Mouse (Mus musculus): ENCODE data around the gene Per1.

The Per1 gene

DNA sequence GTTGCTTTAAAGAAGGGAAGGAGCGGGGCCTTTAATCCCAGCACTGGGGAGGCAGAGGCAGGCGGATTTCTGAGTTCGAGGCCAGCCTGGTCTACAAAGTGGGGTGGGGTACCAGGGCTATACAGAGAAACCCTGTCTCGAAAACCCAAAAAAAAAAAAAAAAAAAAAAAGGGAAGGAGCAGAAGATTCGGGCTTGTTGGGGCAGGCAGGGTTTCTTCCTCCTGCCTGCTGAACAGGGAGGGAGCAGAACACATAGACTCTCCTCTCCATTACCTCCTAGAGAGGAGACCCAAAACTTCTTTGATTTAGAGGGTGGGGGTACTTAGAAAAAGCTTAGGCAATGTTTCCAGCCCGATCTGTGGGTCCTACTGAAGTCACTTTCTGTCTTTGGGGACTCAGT, 40.3 kb downstream of the Per1 start:
- TF ChIP-seq GATA4 (IDR thresholded peaks at IDR 0.05; ENCODE audit: insufficient replicate concordance, low read length) = no peak

- TF ChIP-seq GATA4 (IDR thresholded peaks at IDR 0.05; ENCODE audit: insufficient replicate concordance, low read length) = no peak
Measured at GRCm38 (mm10) chr11:69147546-69147945, 52.5 kb downstream of the Per1 start.

DNA sequence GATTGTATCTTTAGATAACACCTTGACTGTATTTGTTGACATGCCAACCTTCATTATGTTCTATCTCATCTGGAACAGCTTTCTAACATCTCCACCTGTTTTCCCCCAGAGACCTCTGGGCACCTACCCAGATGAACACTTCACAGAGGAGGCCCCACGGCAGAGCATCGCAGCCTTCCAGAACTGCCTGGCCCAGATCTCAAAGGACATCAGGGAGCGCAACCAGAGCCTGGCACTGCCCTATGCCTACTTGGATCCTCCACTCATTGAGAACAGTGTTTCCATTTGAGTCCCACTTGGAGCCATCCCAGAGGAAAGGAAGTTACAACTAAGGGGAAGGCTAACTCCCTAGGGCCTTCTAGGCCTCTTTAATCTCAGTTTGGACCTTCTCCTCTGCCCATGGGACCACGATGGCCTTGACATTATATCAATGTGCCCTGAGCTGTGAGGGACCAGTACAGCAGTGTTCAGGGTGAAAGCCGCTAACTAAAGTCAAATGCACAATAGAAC, 53.5 kb downstream of the Per1 start:
- no peak for TF ChIP-seq GATA4 (IDR thresholded peaks at IDR 0.05; ENCODE audit: insufficient replicate concordance, low read length)

- no peak for TF ChIP-seq GATA4 (IDR thresholded peaks at IDR 0.05; ENCODE audit: insufficient replicate concordance, low read length)
Measured at GRCm38 (mm10) chr11:69149728-69150127, 54.7 kb downstream of the Per1 start.

DNA sequence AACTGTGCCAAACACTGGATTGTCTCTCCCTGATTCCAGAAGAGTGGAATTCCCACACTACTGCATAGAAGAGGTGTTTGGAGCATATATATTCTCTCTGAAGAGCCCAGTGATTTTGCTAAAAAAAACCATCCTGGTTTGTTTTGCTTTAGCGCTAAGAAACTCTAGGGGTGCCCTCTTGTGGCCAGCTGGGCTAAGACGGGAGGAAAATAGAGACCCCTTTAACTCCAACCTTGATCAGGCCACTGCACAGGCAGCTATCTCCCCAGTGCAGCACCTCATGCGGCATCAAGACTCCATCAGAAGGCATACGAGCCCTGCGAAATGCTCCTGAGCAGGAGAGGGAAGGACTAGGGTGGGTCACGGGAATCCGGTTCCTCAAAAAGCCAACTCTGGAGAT, 55.4 kb downstream of the Per1 start:
- TF ChIP-seq GATA4 (IDR thresholded peaks at IDR 0.05; ENCODE audit: insufficient replicate concordance, low read length) = no peak

GRCm38 (mm10) chr11:69151004-69151403, 56.0 kb downstream of the Per1 start:
- TF ChIP-seq GATA4 (IDR thresholded peaks at IDR 0.05; ENCODE audit: insufficient replicate concordance, low read length) = no peak

DNA sequence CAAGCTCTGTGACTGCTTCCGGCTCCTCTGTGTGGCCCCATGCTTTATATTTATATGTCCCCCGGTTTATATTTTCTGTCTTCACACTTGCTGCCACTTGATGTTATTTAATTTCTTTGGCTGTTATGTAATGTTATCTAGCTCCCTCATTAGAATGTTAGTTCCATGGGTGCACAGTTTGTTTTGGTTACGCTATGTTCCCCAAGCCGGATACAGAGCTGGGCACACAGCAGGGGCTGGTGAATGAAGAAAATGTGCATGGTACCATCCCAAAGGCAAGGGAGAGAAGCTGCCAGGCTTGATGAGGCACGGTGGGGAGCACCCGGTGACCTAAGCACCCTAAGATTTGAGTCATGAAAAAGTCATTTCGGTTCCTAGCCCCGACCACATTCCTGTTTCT, 58.8 kb downstream of the Per1 start:
- TF ChIP-seq GATA4 (IDR thresholded peaks at IDR 0.05; ENCODE audit: insufficient replicate concordance, low read length) = no peak

DNA sequence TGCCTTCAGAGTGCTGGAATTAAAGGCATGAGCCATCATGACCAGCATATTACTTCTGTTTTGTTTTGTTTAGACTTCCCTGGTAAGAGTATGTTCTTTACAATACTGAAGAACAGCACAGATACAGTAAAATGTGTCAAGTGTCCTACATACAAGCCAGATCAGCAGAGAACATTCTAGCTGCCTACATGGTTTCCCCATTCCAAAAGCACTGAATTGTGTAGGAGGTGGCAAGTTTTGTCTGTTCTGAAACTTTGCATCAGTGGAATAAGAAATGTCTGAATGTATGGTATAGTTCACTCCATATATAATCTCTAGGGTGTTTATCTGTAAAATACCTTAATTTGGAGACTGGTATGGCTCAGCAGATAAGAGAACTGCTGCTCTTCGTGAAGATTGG, 60.3 kb downstream of the Per1 start:
- no peak for TF ChIP-seq GATA4 (IDR thresholded peaks at IDR 0.05; ENCODE audit: insufficient replicate concordance, low read length)

DNA sequence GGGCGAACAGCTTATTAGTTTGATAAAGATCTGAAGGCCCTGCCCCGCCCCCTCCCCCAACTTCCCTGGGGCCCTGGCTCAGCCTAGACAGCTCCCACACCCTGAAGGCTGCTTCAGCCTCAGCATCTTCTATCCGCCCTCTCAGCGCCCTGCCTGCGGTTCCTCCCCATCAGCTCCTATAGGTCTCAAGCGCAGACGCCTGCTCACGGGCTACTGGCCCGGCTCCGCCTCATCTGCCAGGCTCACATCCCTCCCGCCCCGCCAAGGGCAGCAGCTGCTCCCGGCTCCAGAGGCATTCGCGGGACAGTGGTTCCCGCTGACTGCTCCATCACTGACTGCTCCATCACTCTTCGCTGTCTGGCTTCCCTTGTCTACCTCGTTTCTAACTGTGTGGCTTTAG, 61.8 kb downstream of the Per1 start, which contains the start of gene Alox12b:
TSS of gene Alox12b (plus strand) at position 190 of the 400 bp plus-strand sequence.
- TF ChIP-seq GATA4 (IDR thresholded peaks at IDR 0.05; ENCODE audit: insufficient replicate concordance, low read length) = no peak
